Mouse (Mus musculus) liver, embryonic 15.5 days (tissue): ENCODE data around the gene Ccdc30. TPM values are rescaled to one million over a fixed set of nuclear protein-coding genes. Genes with fewer than 3 reads are reported as not detected.
"Not testable (repeated sequence)": the region's sequence is repeated elsewhere in the genome, so short reads cannot be mapped to it uniquely, and the experiment has no call there.

Source experiments
- ATAC-seq: fragments of 200-750 bp; cut with Nextera tagmentation; 2 replicates; pipeline ENCODE4 v1.8.0; 2017; ENCODE audit warnings: moderate number of reproducible peaks, mild to moderate bottlenecking, moderate library complexity; ENCODE audit not compliant: insufficient read depth
- H3K27ac ChIP-seq: fragments of 300-500 bp; sonication (generic); replicated peaks from 2 replicates; pipeline ENCODE4 v1.5.1; 2015; ENCODE audit warnings: mild to moderate bottlenecking, inconsistent platforms
- H3K27me3 ChIP-seq: fragments of 300-500 bp; sonication (generic); 2 replicates; pipeline ENCODE4 v1.6.1; 2015; ENCODE audit warnings: mild to moderate bottlenecking, inconsistent platforms
- H3K36me3 ChIP-seq: fragments of 300-500 bp; sonication (generic); replicated peaks from 2 replicates; pipeline ENCODE4 v1.6.1; 2015; ENCODE audit warnings: moderate library complexity, mild to moderate bottlenecking, inconsistent platforms
- H3K4me1 ChIP-seq: fragments of 300-500 bp; sonication (generic); replicated peaks from 2 replicates; pipeline ENCODE4 v1.6.1; 2015; ENCODE audit warnings: inconsistent platforms
- H3K4me2 ChIP-seq: fragments of 300-500 bp; sonication (generic); 2 replicates; pipeline ENCODE4 v1.6.1; 2015; ENCODE audit warnings: moderate library complexity, mild to moderate bottlenecking, inconsistent platforms
- H3K4me3 ChIP-seq: fragments of 300-500 bp; sonication (generic); replicated peaks from 2 replicates; pipeline ENCODE4 v1.5.1; 2015; ENCODE audit warnings: mild to moderate bottlenecking, inconsistent platforms
- H3K9ac ChIP-seq: fragments of 300-500 bp; sonication (generic); 2 replicates; pipeline ENCODE4 v1.6.1; 2015; ENCODE audit warnings: moderate library complexity, mild to moderate bottlenecking, inconsistent platforms
- H3K9me3 ChIP-seq: fragments of 300-500 bp; sonication (generic); replicated peaks from 2 replicates; pipeline ENCODE4 v1.6.1; 2016; ENCODE audit warnings: inconsistent platforms
- WGBS: fragments of 180-500 bp; shearing (Covaris S2); methylation state at CpG from one replicate; pipeline ENCODE4 v1.1.7; 2015; ENCODE audit warnings: mixed read lengths; ENCODE audit not compliant: insufficient replicate concordance; 5-methylcytosine and 5-hydroxymethylcytosine counted together
- polyA plus RNA-seq: library from polyadenylated mRNA; unstranded; fragments of >200 nt; fragmentation: Nextera tagmentation; extraction: Ambion mirVana; gene quantifications from 2 replicates; pipeline ENCODE4 v1.2.1, GENCODE M21; 2015

Ccdc30 gene
- polyA plus RNA-seq, 1 experiment from 2014 or later, result 1.1 TPM

DNA sequence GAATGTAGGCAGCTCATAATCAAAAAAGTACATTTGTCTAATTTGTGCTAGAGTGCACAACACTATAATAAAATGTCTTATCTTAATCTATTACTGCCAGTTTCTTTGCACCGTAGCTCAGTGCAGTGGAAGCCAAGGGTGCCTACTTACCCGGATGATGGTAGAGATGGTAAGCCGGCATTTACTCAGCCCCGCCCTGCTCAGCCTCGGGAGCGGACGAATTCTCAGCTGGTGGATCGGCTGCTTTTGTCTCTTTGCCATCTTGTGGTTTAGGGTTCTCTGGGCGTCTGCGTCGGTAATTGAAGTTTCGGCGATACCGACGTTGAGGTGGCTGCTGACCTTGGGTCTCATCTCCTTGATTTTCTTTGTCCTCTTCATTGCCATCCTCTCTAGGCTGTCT lies 136.5 kb downstream of the Ccdc30 start:
- not testable (repeated sequence) for H3K9ac ChIP-seq, H3K9me3 ChIP-seq, H3K27ac ChIP-seq, H3K4me1 ChIP-seq, ATAC-seq, H3K4me3 ChIP-seq, H3K27me3 ChIP-seq, H3K4me2 ChIP-seq
- WGBS, result 83% methylated on average over 15 of the region's 15 CpGs
- peaks cover 95% of the 10 kb centered on the region for H3K36me3 ChIP-seq

DNA sequence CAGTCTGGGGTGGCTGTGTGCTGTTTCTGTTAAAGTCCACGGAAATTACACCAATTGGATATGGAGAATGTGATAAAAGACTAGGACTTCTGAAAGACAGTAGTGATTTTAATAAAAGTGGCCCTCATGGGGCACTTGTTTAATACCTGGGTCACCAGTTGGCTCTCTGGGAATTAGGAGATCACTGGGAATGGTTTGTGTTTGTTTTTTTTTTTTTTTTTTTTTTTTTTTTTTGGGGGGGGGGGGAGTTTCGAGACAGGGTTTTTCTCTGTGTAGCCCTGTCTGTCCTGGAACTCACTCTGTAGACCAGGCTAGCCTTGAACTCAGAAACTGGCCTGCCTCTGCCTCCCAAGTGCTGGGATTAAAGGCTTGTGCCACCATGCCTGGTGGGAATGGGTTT lies 139.6 kb downstream of the Ccdc30 start:
- no peak overlapping the region for H3K9ac ChIP-seq
- peaks cover 94% of the 10 kb centered on the region for H3K36me3 ChIP-seq

DNA sequence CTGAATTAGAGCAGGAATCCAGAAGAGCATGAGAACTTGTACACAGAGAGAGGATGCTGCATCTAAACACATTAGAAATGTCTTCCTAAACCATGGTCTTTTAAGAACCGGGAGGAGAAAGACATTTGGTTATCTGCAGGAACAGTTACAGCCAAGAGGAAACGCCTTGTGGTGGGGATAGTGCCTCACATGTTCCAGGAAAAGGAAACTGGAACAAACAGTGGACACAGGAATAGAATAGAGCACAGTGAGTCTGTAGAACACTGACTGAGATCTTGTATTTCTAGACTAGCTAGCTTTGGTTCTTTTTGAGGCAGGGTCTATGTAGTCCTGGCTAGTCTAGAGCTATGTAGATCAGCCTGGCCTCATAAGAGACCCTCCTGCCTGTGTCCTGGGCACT lies 140.1 kb downstream of the Ccdc30 start:
- Histone ChIP-seq H3K27me3 (no peaks in the 10 kb centered on the region), H3K4me1 (peaks cover 3% of the 10 kb centered on the region; the same call in 1 of the 2 replicates), H3K4me2 (no peak overlapping the region), H3K9ac (no peak overlapping the region), H3K27ac (0 out of 2 replicates have a peak overlapping the region, but pooled peaks have one; percentile 12), H3K4me3 (no peak overlapping the region), H3K36me3 (peaks cover 93% of the 10 kb centered on the region), H3K9me3 (no peaks in the 10 kb centered on the region)
- WGBS, result 24% methylated on average over 2 of the region's 2 CpGs
- ATAC-seq, result no peak

More for the DNA sequence above, 139.6 kb downstream of the Ccdc30 start:
- Histone ChIP-seq H3K4me2 (no peak overlapping the region), H3K4me1 (peaks cover 3% of the 10 kb centered on the region; the same call in 1 of the 2 replicates), H3K9me3 (no peaks in the 10 kb centered on the region), H3K4me3 (no peak overlapping the region), H3K27ac (no peak overlapping the region), H3K27me3 (no peaks in the 10 kb centered on the region)
- no peak for ATAC-seq
- 61% methylated on average over 2 of the region's 2 CpGs for WGBS

DNA sequence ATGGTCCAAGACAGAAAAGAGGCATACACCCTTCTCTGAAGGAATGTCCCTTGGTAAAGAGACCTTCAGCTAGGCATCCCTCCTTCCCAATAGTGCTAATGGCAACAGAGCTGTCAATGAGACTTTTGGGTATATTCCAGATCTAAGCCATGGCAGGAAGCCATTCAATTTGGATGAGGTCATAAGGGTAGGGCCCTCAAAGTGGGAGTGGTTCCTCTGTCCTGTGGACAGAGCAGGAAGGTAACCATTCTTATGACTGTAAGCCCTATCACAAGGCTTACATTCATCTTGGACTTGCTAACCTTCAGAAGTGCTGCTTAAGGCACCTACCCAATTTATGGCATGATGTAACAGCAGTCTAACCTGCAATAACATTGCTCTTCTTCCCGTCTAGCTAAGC lies 140.7 kb downstream of the Ccdc30 start:
- peaks cover 87% of the 10 kb centered on the region for H3K36me3 ChIP-seq
- no peak for ATAC-seq
- H3K4me1 ChIP-seq, result peaks cover 3% of the 10 kb centered on the region; the same call in 1 of the 2 replicates
- 0 out of 2 replicates have a peak overlapping the region, but pooled peaks have one; percentile 12 for H3K27ac ChIP-seq
- no peaks in the 10 kb centered on the region for H3K9me3 ChIP-seq
- H3K4me2 ChIP-seq, result no peak overlapping the region
- H3K27me3 ChIP-seq, result no peaks in the 10 kb centered on the region
- WGBS, result 61% methylated on average over 1 of the region's 1 CpGs
- H3K9ac ChIP-seq, result no peak overlapping the region
- H3K4me3 ChIP-seq, result no peak overlapping the region

Other genes starting within 250 kb of the Ccdc30 start
- gene Zfp691, start 241.3 kb downstream of the Ccdc30 start, polyA plus RNA-seq, result 2.2 and 2.5 TPM in 2 replicates
- 386 and 428 TPM in 2 replicates for gene Ermap, start 225.5 kb downstream of the Ccdc30 start, polyA plus RNA-seq
- gene Svbp, start 220.2 kb downstream of the Ccdc30 start, polyA plus RNA-seq, result 82.6 and 91.9 TPM in 2 replicates
- gene Tmem269, start 197.3 kb downstream of the Ccdc30 start, polyA plus RNA-seq, result not detected in 2 replicates
- 11.4 and 11.5 TPM in 2 replicates for gene AU022252, start 182.8 kb downstream of the Ccdc30 start, polyA plus RNA-seq
- gene P3h1, start 182.6 kb downstream of the Ccdc30 start, polyA plus RNA-seq, result 8.0 and 9.2 TPM in 2 replicates
- not detected in 2 replicates for gene Cldn19, start 160.1 kb downstream of the Ccdc30 start, polyA plus RNA-seq
- 219 and 221 TPM in 2 replicates for gene Ybx1, start 120.9 kb downstream of the Ccdc30 start, polyA plus RNA-seq
- 44.8 and 53.9 TPM in 2 replicates for gene Ppih, start 95.0 kb downstream of the Ccdc30 start, polyA plus RNA-seq
- gene Ppcs, start 6.9 kb upstream of the Ccdc30 start, polyA plus RNA-seq, result 13.0 and 14.5 TPM in 2 replicates
- 0.09 and 0.13 TPM in 2 replicates for gene Zmynd12, start 7.3 kb upstream of the Ccdc30 start, polyA plus RNA-seq
- gene Rimkla, start 77.1 kb upstream of the Ccdc30 start, polyA plus RNA-seq, result not detected in 2 replicates
- gene Foxj3, start 121.5 kb upstream of the Ccdc30 start, polyA plus RNA-seq, result 4.9 and 5.6 TPM in 2 replicates
- gene Frg2f1, start 124.0 kb upstream of the Ccdc30 start, polyA plus RNA-seq, result 1.3 and 1.4 TPM in 2 replicates
- 0.28 TPM in 1 of 2 replicates, not detected in the other for gene Guca2a, start 222.2 kb upstream of the Ccdc30 start, polyA plus RNA-seq
- gene Guca2b, start 243.4 kb upstream of the Ccdc30 start, polyA plus RNA-seq, result 0.15 and 0.28 TPM in 2 replicates